Mouse (Mus musculus) neural tube, embryonic 14.5 days (tissue): ENCODE results near the gene Snx8. TPM values are rescaled to one million over a fixed set of nuclear protein-coding genes. Genes with fewer than 3 reads are reported as not detected.
"Not testable (repeated sequence)": the region's sequence is repeated elsewhere in the genome, so short reads cannot be mapped to it uniquely, and the experiment has no call there.

Experiments
- ATAC-seq: fragments of 200-750 bp; cut with Nextera tagmentation; 2 replicates; pipeline ENCODE4 v1.8.0; 2017; ENCODE audit warnings: low read depth, mild to moderate bottlenecking, moderate TSS enrichment, moderate library complexity
- H3K27ac ChIP-seq: fragments of 300-500 bp; sonication (generic); 2 replicates; pipeline ENCODE4 v1.5.1; 2014; ENCODE audit warnings: low read depth, mild to moderate bottlenecking, control low read depth, low read length, moderate library complexity, mixed read lengths
- H3K27me3 ChIP-seq: fragments of 300-500 bp; sonication (generic); 2 replicates; pipeline ENCODE4 v1.6.1; 2014; ENCODE audit warnings: low read length; ENCODE audit not compliant: control insufficient read depth, insufficient read depth
- H3K36me3 ChIP-seq: fragments of 300-500 bp; sonication (generic); 2 replicates; pipeline ENCODE4 v1.6.1; 2014; ENCODE audit warnings: low read length, mixed read lengths; ENCODE audit not compliant: control insufficient read depth, insufficient read depth
- H3K4me1 ChIP-seq: fragments of 300-500 bp; sonication (generic); 2 replicates; pipeline ENCODE4 v1.6.1; 2014; ENCODE audit warnings: low read length; ENCODE audit not compliant: control insufficient read depth, insufficient read depth
- H3K4me2 ChIP-seq: fragments of 300-500 bp; sonication (generic); 2 replicates; pipeline ENCODE4 v1.6.1; 2014; ENCODE audit warnings: mild to moderate bottlenecking, low read depth, low read length, control low read depth
- H3K4me3 ChIP-seq: fragments of 300-500 bp; sonication (generic); 2 replicates; pipeline ENCODE4 v1.5.1; 2014; ENCODE audit warnings: low read depth, low read length, control low read depth, mixed read lengths
- H3K9ac ChIP-seq: fragments of 300-500 bp; sonication (generic); replicated peaks from 2 replicates; pipeline ENCODE4 v1.6.1; 2014; ENCODE audit warnings: low read depth, mild to moderate bottlenecking, control low read depth, low read length, mixed read lengths
- H3K9me3 ChIP-seq: fragments of 300-500 bp; sonication (generic); 2 replicates; pipeline ENCODE4 v1.6.1; 2016; ENCODE audit warnings: low read length; ENCODE audit not compliant: control insufficient read depth
- WGBS: fragments of 180-500 bp; shearing (Covaris S2); extraction: QIAGEN DNeasy Blood & Tissue Kit; methylation state at CpG from one replicate; pipeline ENCODE4 v1.1.7; 2014; 5-methylcytosine and 5-hydroxymethylcytosine counted together
- polyA plus RNA-seq: library from polyadenylated mRNA; unstranded; fragments of >200 nt; fragmentation: Nextera tagmentation; extraction: Ambion mirVana; gene quantifications from 2 replicates; pipeline ENCODE4 v1.2.1, GENCODE M21; 2014

The Snx8 gene
- polyA plus RNA-seq, 1 experiment from 2014 or later: 15.4 TPM

DNA sequence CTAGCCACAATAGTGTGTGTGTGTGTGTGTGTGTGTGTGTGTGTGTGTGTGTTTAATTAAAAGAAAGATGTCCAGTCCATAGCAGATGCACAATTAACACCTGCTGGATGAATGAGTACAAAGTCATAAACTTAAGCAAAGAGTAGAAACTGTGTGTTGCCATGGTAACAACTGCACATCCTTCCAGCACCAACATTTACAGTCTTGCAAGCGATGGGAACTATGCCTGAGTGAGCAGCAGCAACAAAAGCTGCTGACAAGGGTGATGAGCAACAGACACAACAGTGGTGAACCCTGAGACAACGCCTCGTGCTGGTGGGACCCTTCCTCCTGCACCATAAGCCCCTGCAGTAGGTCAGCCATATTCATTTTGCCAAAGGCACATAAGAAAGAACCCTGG is 14.8 kb downstream of the Snx8 start:
- ATAC-seq: no peak

DNA sequence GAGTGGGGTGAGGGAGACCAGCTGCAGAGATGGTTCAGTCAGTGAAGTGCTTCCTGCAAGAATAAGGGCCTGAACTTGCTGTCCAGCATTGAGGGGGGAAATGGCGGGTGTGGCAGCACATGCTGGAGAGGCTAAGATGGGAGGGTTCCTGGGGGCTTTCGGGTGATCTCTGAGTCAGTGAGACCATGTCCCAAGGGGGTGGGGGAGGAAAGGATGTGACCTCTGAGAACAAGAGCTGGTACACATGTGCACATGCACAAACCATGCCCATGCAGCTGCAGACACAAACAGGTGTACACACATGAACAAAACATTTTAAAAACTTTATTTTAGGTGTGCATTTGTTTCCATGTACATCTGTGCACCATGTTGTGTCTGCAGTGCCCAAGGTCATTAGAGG is 15.4 kb downstream of the Snx8 start:
- ATAC-seq: no peak

More for the DNA sequence above, 14.8 kb downstream of the Snx8 start:
- no peaks in the 10 kb centered on the region for H3K4me1 ChIP-seq
- H3K27ac ChIP-seq: no peak overlapping the region
- 12% methylated on average over 3 of the region's 3 CpGs for WGBS
- no peaks in the 10 kb centered on the region for H3K27me3 ChIP-seq
- H3K4me2 ChIP-seq: no peak overlapping the region
- no peak overlapping the region for H3K4me3 ChIP-seq
- H3K36me3 ChIP-seq: no peaks in the 10 kb centered on the region
- no peaks in the 10 kb centered on the region for H3K9me3 ChIP-seq
- H3K9ac ChIP-seq: no peak overlapping the region

DNA sequence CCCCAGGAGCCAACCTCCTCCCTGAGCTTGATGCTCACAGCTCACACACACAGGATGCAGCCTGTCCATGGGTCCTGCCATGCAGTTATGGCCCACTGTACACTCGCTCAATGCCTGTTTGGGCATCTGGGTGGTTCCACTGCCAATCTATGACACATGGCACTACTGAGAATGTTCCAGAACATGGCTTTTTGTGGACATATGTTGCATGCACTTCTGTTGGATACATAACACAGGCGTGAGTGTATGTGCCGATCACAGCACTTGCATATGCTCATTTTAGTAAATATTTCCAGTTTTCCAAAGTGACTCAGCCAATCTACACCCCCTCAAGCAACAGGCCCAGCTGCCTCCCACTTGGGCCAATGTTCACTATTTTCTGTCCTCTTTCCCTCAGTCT is 17.4 kb downstream of the Snx8 start:
- no peak for ATAC-seq
- Histone ChIP-seq H3K36me3 (no peaks in the 10 kb centered on the region), H3K9me3 (no peaks in the 10 kb centered on the region), H3K9ac (no peak overlapping the region), H3K27me3 (no peaks in the 10 kb centered on the region), H3K4me1 (no peaks in the 10 kb centered on the region), H3K27ac (no peak overlapping the region), H3K4me3 (no peak overlapping the region), H3K4me2 (no peak overlapping the region)
- 97% methylated on average over 3 of the region's 3 CpGs for WGBS

More for the DNA sequence above, 15.4 kb downstream of the Snx8 start:
- WGBS: 83% methylated on average over 2 of the region's 2 CpGs
- H3K4me3 ChIP-seq: no peak overlapping the region
- H3K36me3 ChIP-seq: no peaks in the 10 kb centered on the region
- no peaks in the 10 kb centered on the region for H3K27me3 ChIP-seq
- no peaks in the 10 kb centered on the region for H3K9me3 ChIP-seq
- no peaks in the 10 kb centered on the region for H3K4me1 ChIP-seq
- H3K27ac ChIP-seq: no peak overlapping the region
- H3K4me2 ChIP-seq: no peak overlapping the region
- no peak overlapping the region for H3K9ac ChIP-seq

DNA sequence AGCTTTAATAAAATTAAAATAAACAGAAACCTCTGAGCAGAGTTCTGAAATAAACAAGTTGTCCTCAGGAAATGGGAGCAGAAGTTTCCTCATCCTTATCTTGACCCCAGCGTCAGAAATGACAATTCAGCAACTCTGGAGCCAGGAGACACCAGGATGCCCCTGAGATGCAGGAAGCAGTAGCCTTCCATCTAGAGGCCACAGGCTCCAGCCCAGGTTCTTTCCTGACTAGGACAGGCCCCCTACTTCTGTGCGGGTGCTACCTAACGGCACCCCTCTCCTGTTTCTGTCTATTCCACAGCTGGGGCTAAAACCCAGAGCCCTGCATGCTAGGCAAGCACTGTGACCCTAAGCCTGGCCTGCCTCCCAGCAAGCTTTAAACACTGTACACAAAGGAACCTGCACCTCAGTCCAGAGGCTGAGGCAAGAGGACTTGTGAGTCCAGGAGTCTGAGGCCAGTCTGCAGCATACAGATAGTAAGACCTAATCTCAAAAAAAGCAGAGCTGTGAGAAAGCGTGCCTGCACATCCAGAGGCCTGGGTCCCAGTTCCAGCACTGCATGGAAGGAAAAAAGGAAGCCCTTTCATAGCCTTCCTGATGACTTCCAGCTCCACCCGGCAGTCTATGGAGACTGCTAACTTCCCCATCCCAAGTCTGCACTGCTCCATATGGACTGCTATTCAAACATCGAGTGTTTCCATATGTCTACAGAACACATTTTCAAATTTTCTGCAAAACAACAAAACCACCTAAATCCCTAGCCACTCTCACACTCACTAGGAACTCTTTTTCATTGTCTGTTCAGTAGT is 18.4 kb downstream of the Snx8 start:
- no peaks in the 10 kb centered on the region for H3K36me3 ChIP-seq
- no peak overlapping the region for H3K27ac ChIP-seq
- no peak overlapping the region for H3K4me2 ChIP-seq
- no peak for ATAC-seq
- no peak overlapping the region for H3K9ac ChIP-seq
- WGBS: 83% methylated on average over 6 of the region's 6 CpGs
- H3K27me3 ChIP-seq: no peaks in the 10 kb centered on the region
- no peaks in the 10 kb centered on the region for H3K9me3 ChIP-seq
- H3K4me3 ChIP-seq: no peak overlapping the region
- no peaks in the 10 kb centered on the region for H3K4me1 ChIP-seq

DNA sequence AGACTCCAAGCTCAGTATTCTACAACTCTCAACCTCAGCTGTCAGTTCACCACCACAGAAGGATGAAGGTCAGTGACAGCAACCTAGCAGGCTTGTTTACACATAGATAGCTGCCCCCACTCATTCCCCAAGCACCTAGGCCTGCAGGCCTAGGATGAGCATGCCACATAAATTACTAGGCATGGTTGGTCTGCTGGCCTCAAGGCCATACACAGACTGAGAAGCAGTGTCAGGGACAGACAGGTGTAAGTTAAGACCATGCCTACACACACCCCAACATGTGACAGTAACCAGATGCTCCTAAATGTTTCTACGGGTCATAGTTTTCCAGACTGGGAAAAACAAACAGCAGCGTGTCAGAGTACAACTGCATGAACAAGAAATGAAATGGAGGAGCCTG is 19.6 kb downstream of the Snx8 start:
- Histone ChIP-seq H3K4me3 (no peak overlapping the region), H3K4me1 (no peaks in the 10 kb centered on the region), H3K9me3 (no peaks in the 10 kb centered on the region), H3K4me2 (no peak overlapping the region), H3K27ac (no peak overlapping the region), H3K9ac (no peak overlapping the region), H3K36me3 (no peaks in the 10 kb centered on the region), H3K27me3 (no peaks in the 10 kb centered on the region)
- ATAC-seq: no peak
- WGBS: 93% methylated on average over 2 of the region's 2 CpGs

DNA sequence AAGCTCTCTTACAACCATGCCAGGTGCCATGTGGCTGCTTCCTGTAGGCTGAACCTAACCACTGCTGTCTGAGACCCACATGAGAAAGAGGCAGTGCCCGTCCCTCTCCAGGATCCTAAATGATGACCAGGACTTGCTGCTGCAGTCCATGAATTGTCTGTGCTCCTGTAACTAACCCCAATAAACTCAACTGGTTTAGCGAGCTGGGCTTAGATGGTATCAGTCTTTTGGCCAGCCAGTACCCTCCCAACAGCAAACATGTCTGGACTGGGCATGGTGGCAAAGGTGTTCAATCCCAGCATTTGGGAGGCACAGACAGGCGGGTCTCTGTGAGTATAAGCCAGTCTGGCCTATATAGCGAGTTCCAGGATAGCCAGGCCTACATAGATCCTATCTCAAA is 20.1 kb downstream of the Snx8 start:
- Histone ChIP-seq H3K27ac (no peak overlapping the region), H3K36me3 (no peaks in the 10 kb centered on the region), H3K4me1 (no peaks in the 10 kb centered on the region), H3K27me3 (no peaks in the 10 kb centered on the region), H3K9me3 (no peaks in the 10 kb centered on the region), H3K9ac (no peak overlapping the region), H3K4me2 (no peak overlapping the region), H3K4me3 (no peak overlapping the region)
- WGBS: 97% methylated on average over 4 of the region's 4 CpGs
- ATAC-seq: no peak

DNA sequence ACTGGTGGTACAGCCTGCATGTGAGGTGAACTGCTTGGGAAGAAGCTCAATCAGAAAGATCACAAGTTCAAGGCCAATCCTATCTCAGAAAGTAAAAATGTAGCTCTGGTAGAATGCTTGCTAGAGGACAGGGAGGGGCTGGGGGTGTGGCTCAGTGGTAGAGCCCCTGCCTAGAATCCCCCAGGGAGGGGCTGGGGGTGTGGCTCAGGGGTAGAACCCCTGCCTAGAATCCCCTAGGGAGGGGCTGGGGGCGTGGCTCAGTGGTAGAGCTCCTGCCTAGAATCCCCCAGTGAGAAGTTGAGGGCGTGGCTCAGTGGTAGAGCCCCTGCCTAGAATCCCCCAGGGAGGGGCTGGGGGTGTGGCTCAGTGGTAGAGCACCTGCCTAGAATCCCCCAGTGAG is 20.9 kb downstream of the Snx8 start:
- H3K4me1 ChIP-seq, H3K4me2 ChIP-seq, H3K9ac ChIP-seq, H3K36me3 ChIP-seq, H3K27ac ChIP-seq, H3K4me3 ChIP-seq, H3K9me3 ChIP-seq, ATAC-seq, H3K27me3 ChIP-seq: not testable (repeated sequence)
- WGBS: 91% methylated on average over 2 of the region's 2 CpGs

DNA sequence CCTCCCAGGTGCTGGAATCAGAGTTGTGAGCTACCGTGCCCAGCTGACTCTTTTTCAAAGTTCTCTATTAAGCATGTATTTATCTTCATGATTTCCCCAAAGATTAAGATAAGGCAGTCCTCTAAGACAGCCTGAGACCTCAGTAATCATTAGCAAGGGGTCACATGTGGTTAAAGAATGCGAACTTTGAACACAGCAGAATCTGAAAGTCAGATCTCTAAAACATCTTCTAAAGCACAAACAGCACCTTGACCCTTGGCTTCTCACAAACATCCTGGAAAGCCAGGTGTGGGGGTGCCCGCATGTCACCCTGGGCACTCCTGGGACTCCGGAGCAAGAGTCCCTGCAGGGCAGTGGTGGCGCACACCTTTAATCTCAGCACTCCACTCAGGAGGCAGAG is 24.6 kb downstream of the Snx8 start:
- no peak overlapping the region for H3K4me2 ChIP-seq
- no peak overlapping the region for H3K9ac ChIP-seq
- H3K36me3 ChIP-seq: no peaks in the 10 kb centered on the region
- no peaks in the 10 kb centered on the region for H3K4me1 ChIP-seq
- H3K27ac ChIP-seq: no peak overlapping the region
- no peaks in the 10 kb centered on the region for H3K9me3 ChIP-seq
- no peak for ATAC-seq
- H3K4me3 ChIP-seq: no peak overlapping the region
- H3K27me3 ChIP-seq: no peaks in the 10 kb centered on the region
- WGBS: 96% methylated on average over 5 of the region's 5 CpGs

DNA sequence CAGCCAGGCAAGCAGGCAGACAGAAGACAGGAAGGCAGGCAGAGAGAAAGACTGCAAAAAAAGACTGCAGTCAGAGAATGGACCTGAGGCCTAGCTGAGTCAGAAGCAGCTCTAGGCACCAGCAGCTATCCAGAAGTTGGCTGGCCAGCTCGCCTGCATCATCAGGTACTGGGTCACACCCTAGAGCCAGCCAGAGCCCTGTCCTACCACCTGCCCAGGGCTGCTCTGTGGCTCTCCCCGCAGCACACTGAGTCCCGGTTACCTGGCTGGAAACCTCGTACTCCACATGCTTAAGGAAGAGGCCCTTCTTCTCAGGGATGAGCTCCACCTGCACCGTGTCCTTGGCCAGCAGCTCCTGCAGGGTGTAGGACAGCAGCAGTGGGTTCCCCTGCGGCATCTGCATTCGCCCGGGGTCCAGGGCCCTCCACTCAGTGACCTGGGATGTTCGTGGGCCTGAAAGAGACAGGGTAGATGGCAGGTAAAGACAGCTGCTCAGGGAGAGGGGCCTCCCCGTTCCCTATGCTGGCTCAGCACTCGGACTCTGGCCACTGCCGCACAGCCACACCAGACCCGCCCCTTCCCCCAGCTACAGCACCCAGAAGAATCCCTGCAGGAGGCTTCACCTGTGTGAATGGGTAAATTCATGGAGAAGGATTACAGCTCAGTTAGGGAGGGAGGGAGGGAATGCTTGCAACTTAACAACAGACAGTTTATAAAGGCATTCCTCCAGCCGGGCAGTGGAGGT is 29.0 kb downstream of the Snx8 start:
- H3K9ac ChIP-seq: no peak overlapping the region
- 79% methylated on average over 14 of the region's 14 CpGs for WGBS
- H3K9me3 ChIP-seq: no peaks in the 10 kb centered on the region
- no peak overlapping the region for H3K4me2 ChIP-seq
- H3K27ac ChIP-seq: no peak overlapping the region
- H3K4me1 ChIP-seq: no peaks in the 10 kb centered on the region
- peaks cover 14% of the 10 kb centered on the region; the same call in 1 of the 2 replicates for H3K36me3 ChIP-seq
- no peak for ATAC-seq
- H3K4me3 ChIP-seq: no peak overlapping the region
- H3K27me3 ChIP-seq: no peaks in the 10 kb centered on the region
